Mouse (Mus musculus) MEL (cell line): ENCODE results near the gene Melk. TPM values are rescaled to one million over a fixed set of nuclear protein-coding genes. Genes with fewer than 3 reads are reported as not detected.

Experiments used
- DNase-seq: peaks from one replicate; pipeline ENCODE4 v3.0.0; 2011; ENCODE audit warnings: low read depth, low spot score
- H3K27ac ChIP-seq: 2 replicates; pipeline ENCODE4 v1.5.1; 2012; ENCODE audit warnings: low read depth, mild to moderate bottlenecking, control low read depth, low read length, moderate library complexity; ENCODE audit not compliant: control insufficient read depth
- H3K27me3 ChIP-seq, 2 experiments: fragments of 150-350 bp in 1 of 2; sonication (generic) in 1 of 2; 2 replicates each; pipeline ENCODE4 v1.6.1; 2012; ENCODE audit warnings: low read length in 2 of 2, mild to moderate bottlenecking in 2 of 2, improper control_type of control experiment in 1 of 2, moderate library complexity in 1 of 2; ENCODE audit not compliant: insufficient read depth in 2 of 2, control insufficient read depth in 1 of 2
- H3K36me3 ChIP-seq, 2 experiments: 2 replicates each; pipeline ENCODE4 v1.6.1; 2012 to 2014; ENCODE audit warnings: low read length in 2 of 2, improper control_type of control experiment in 1 of 2, inconsistent platforms in 1 of 2, mild to moderate bottlenecking in 1 of 2; ENCODE audit not compliant: insufficient read depth in 2 of 2, control insufficient read depth in 1 of 2
- H3K4me1 ChIP-seq, 2 experiments: fragments of 150-350 bp in 1 of 2; sonication (generic) in 1 of 2; 2 replicates each; pipeline ENCODE4 v1.6.1; 2012; ENCODE audit warnings: low read length in 2 of 2, improper control_type of control experiment in 1 of 2, mild to moderate bottlenecking in 1 of 2; ENCODE audit not compliant: insufficient read depth in 2 of 2, control insufficient read depth in 1 of 2
- H3K4me3 ChIP-seq, 2 experiments: fragments of 150-350 bp in 1 of 2; sonication (generic) in 1 of 2; 2 replicates each; pipeline ENCODE4 v1.5.1; 2012; ENCODE audit warnings: low read depth in 2 of 2, low read length in 2 of 2, mild to moderate bottlenecking in 2 of 2, moderate library complexity in 2 of 2, control low read depth in 1 of 2, improper control_type of control experiment in 1 of 2; ENCODE audit not compliant: control insufficient read depth in 1 of 2, insufficient read depth in 1 of 2
- H3K79me2 ChIP-seq: 2 replicates; pipeline ENCODE4 v1.6.1; 2012; ENCODE audit warnings: mild to moderate bottlenecking, low read length, moderate library complexity; ENCODE audit not compliant: control insufficient read depth, poor library complexity, insufficient read depth
- H3K9ac ChIP-seq: 2 replicates; pipeline ENCODE4 v1.6.1; 2012; ENCODE audit warnings: low read depth, mild to moderate bottlenecking, control low read depth, low read length, moderate library complexity; ENCODE audit not compliant: control insufficient read depth, poor library complexity, severe bottlenecking
- H3K9me3 ChIP-seq: fragments of 150-350 bp; sonication (generic); replicated peaks from 2 replicates; pipeline ENCODE4 v1.6.1; 2012; ENCODE audit warnings: mild to moderate bottlenecking, low read length, improper control_type of control experiment, moderate library complexity; ENCODE audit not compliant: insufficient read depth
- CTCF ChIP-seq, 3 experiments: IDR thresholded peaks in 2 of 3; conservative IDR thresholded peaks in 1 of 3; 2 replicates each; pipeline ENCODE4 v1.5.1; 2011 to 2012; ENCODE audit warnings: low read length in 3 of 3, low read depth in 2 of 3, mild to moderate bottlenecking in 2 of 3, improper control_type of control experiment in 1 of 3, inconsistent platforms in 1 of 3, mixed read lengths in 1 of 3, moderate library complexity in 1 of 3; ENCODE audit not compliant: control insufficient read depth in 1 of 3, insufficient read depth in 1 of 3, poor library complexity in 1 of 3, severe bottlenecking in 1 of 3
- E2F4 ChIP-seq: IDR thresholded peaks from 2 replicates; pipeline ENCODE4 v1.6.1; 2011; ENCODE audit warnings: low read depth, low read length, improper control_type of control experiment, borderline replicate concordance
- ELF1 ChIP-seq: IDR thresholded peaks from 2 replicates; pipeline ENCODE4 v1.6.1; 2014; ENCODE audit warnings: low read depth, mild to moderate bottlenecking, inconsistent platforms, low read length, improper control_type of control experiment, moderate library complexity
- EP300 ChIP-seq, 2 experiments: IDR thresholded peaks; 2 replicates each; pipeline ENCODE4 v1.6.1; 2011; ENCODE audit warnings: improper control_type of control experiment in 2 of 2, low read length in 2 of 2, low read depth in 1 of 2, mild to moderate bottlenecking in 1 of 2
- HCFC1 ChIP-seq: IDR thresholded peaks from 2 replicates; pipeline ENCODE4 v1.6.1; 2012; ENCODE audit warnings: low read depth, mild to moderate bottlenecking, inconsistent platforms, low read length, improper control_type of control experiment, moderate library complexity
- JUND ChIP-seq: IDR thresholded peaks from 2 replicates; pipeline ENCODE4 v1.6.1; 2011; ENCODE audit warnings: low read depth, mild to moderate bottlenecking, improper control_type of control experiment, low read length
- MAX ChIP-seq: IDR thresholded peaks from 2 replicates; pipeline ENCODE4 v1.6.1; 2011; ENCODE audit warnings: low read length, improper control_type of control experiment
- MXI1 ChIP-seq: IDR thresholded peaks from 2 replicates; pipeline ENCODE4 v1.6.1; 2011; ENCODE audit warnings: mild to moderate bottlenecking, low read depth, low read length, improper control_type of control experiment
- MYC ChIP-seq: IDR thresholded peaks from 2 replicates; pipeline ENCODE4 v1.6.1; 2011; ENCODE audit warnings: low read depth, mild to moderate bottlenecking, low read length, improper control_type of control experiment, moderate library complexity
- NELFE ChIP-seq: IDR thresholded peaks from 2 replicates; pipeline ENCODE4 v1.6.1; 2011; ENCODE audit warnings: low read depth, low read length, improper control_type of control experiment
- POLR2A ChIP-seq, 2 experiments: IDR thresholded peaks; 2 replicates each; pipeline ENCODE4 v1.6.1; 2011 to 2012; ENCODE audit warnings: low read length in 2 of 2, mild to moderate bottlenecking in 2 of 2, control low read depth in 1 of 2, improper control_type of control experiment in 1 of 2, low read depth in 1 of 2, moderate library complexity in 1 of 2; ENCODE audit not compliant: control insufficient read depth in 1 of 2, insufficient read depth in 1 of 2, poor library complexity in 1 of 2
- POLR2AphosphoS5 ChIP-seq: IDR thresholded peaks from 2 replicates; pipeline ENCODE4 v1.6.1; 2012; ENCODE audit warnings: low read depth, borderline replicate concordance, mild to moderate bottlenecking, inconsistent platforms, low read length, moderate library complexity, mixed read lengths
- RAD21 ChIP-seq: IDR thresholded peaks from 2 replicates; pipeline ENCODE4 v1.6.1; 2011; ENCODE audit warnings: mild to moderate bottlenecking, low read depth, low read length, improper control_type of control experiment
- RCOR1 ChIP-seq: IDR thresholded peaks from 2 replicates; pipeline ENCODE4 v1.6.1; 2012; ENCODE audit warnings: low read depth, mild to moderate bottlenecking, inconsistent platforms, low read length, improper control_type of control experiment
- SIN3A ChIP-seq: IDR thresholded peaks from 2 replicates; pipeline ENCODE4 v1.6.1; 2012; ENCODE audit warnings: low read length, improper control_type of control experiment, inconsistent platforms
- SMC3 ChIP-seq: IDR thresholded peaks from 2 replicates; pipeline ENCODE4 v1.6.1; 2011; ENCODE audit warnings: low read depth, low read length, improper control_type of control experiment
- TBP ChIP-seq: IDR thresholded peaks from 2 replicates; pipeline ENCODE4 v1.8.0; 2011; ENCODE audit warnings: low read depth, low read length, improper control_type of control experiment
- TCF12 ChIP-seq: IDR thresholded peaks from 2 replicates; pipeline ENCODE4 v1.6.1; 2014; ENCODE audit warnings: low read depth, mild to moderate bottlenecking, inconsistent platforms, low read length, improper control_type of control experiment, moderate library complexity
- UBTF ChIP-seq: IDR thresholded peaks from 2 replicates; pipeline ENCODE4 v1.6.1; 2012; ENCODE audit warnings: low read depth, mild to moderate bottlenecking, inconsistent platforms, low read length, improper control_type of control experiment, moderate library complexity, borderline replicate concordance; ENCODE audit not compliant: insufficient read depth
- ZC3H11A ChIP-seq: IDR thresholded peaks from 2 replicates; pipeline ENCODE4 v1.6.1; 2012; ENCODE audit warnings: low read depth, mild to moderate bottlenecking, inconsistent platforms, low read length, improper control_type of control experiment
- ZMIZ1 ChIP-seq: IDR thresholded peaks from 2 replicates; pipeline ENCODE4 v1.6.1; 2012; ENCODE audit warnings: low read depth, mild to moderate bottlenecking, inconsistent platforms, low read length, improper control_type of control experiment, moderate library complexity
- ZNF384 ChIP-seq: IDR thresholded peaks from 2 replicates; pipeline ENCODE4 v1.6.1; 2012; ENCODE audit warnings: low read depth, mild to moderate bottlenecking, inconsistent platforms, low read length, improper control_type of control experiment
- polyA plus RNA-seq, 2 experiments: library from polyadenylated mRNA; stranded (reverse) in 1 of 2; unstranded in 1 of 2; fragments of >175 nt in 1 of 2; fragments of >200 nt in 1 of 2; gene quantifications; 2 replicates each; pipeline versions ENCODE4 v1.2.1 to v1.2.4; 2012; ENCODE audit warnings: low replicate concordance in 2 of 2, low read depth in 1 of 2; ENCODE audit not compliant: insufficient read length in 2 of 2, insufficient read depth in 1 of 2, missing spikeins in 1 of 2
- total RNA-seq: library from RNA; depleted of rRNA; stranded (reverse); fragments of 300-350 nt; gene quantifications from 2 replicates; pipeline ENCODE4 v1.2.3, GENCODE M21; 2012; rRNA removed

Gene Melk
- 14.7 and 15.1 TPM in 2 replicates for total RNA-seq
- polyA plus RNA-seq, result 10 to 100 TPM in 1 of 2 experiments, not detected in 1; 18.2 TPM

DNA sequence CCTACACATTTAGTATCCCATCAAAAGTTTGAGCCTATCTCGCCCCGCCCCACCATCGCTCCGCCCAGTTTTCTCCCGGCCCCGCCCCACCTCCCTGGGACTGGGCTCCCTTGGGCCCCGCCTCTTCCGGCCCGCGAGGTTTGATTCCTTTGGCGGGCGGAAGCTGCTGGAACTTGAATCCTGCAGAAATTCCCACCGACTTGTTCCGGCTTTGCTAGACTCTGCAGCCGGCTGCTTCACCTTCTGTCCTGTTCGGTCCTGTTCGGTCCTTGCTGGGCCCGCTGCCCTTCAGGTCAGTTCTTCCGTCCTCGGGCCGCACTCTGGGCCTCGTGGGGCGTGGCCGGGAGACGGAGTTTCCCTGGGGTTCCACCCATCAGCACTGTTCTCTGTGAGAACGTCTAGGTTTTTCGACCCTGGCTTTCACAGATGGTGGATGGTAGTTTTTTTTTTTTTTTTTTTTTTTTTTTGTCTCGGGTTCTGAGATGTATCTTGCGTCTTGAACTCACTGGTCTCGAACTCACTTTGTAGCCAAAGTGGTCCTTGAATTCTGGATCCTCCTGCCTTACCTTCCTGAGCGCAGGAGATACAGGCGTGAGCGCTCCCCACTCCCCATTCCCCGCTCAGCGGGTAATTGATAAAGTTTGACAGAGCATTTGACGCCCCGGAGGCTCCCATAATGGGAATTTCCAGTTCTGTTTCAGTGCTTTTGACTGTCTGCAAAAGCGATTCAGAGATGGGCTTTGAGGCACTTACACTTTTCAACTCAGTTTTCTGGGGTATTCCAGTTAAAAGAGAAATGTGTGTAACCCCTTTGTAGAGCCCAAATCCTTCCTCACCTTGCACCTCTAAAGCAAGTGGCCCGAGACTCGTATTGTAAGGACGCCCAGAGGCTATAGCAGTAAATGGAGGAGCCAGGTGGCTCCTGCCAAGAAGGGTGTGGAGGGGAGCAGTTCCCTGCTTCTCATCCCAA is at the start of gene Melk:
Gene Melk, plus strand, starts transcription at position 96 of the 970 bp plus-strand sequence.
- Histone ChIP-seq H3K27me3 (peaks cover 0 to 1% of the 10 kb centered on the region in 2 experiments; a peak in 1 of 4 replicates), H3K4me3 (peak within 1 kb of the TSS; percentile 71 to 94), H3K9me3 (no peaks in the 10 kb centered on the region), H3K4me1 (peaks cover 3 to 7% of the 10 kb centered on the region in 2 experiments; a peak in 2 of 4 replicates), H3K27ac (peak within 1 kb of the TSS; percentile 76), H3K36me3 (peaks cover 0 to 4% of the 10 kb centered on the region in 2 experiments; a peak in 2 of 4 replicates), H3K79me2 (peaks cover 5% of the 10 kb centered on the region)
- peak; percentile 94 for DNase-seq
- peak; percentile 62 for TF ChIP-seq ZMIZ1
- TF ChIP-seq RCOR1, result no peak
- TF ChIP-seq TCF12, result 0 out of 2 replicates have a peak, but pooled peaks have one; percentile 13
- TF ChIP-seq HCFC1, result peak; percentile 78
- peak; percentile 56 for TF ChIP-seq SIN3A
- peak; percentile 76 for TF ChIP-seq ZNF384
- TF ChIP-seq SMC3, result no peak
- no peak for TF ChIP-seq POLR2AphosphoS5
- peak; percentile 77 for TF ChIP-seq NELFE
- TF ChIP-seq E2F4, result peak; percentile 87; the same call in 1 of the 2 replicates
- TF ChIP-seq TBP, result peak; percentile 45; the same call in 1 of the 2 replicates
- no peak for TF ChIP-seq EP300 (IDR thresholded peaks at IDR 0.05; ENCODE audit: low read depth in 1 of 2, low read length in 2 of 2)
- TF ChIP-seq MXI1, result peak; percentile 20; the same call in 1 of the 2 replicates
- TF ChIP-seq POLR2A (IDR thresholded peaks at IDR 0.05; ENCODE audit: control insufficient read depth in 1 of 2, insufficient read depth in 1 of 2, low read depth in 1 of 2, low read length in 2 of 2, poor library complexity in 1 of 2), result peak; percentile 64 to 83
- TF ChIP-seq ELF1, result peak; percentile 61; the same call in 1 of the 2 replicates
- no peak for TF ChIP-seq MAX
- TF ChIP-seq, all 39 proteins: peak for 11
- H3K9ac ChIP-seq, result peak within 1 kb of the TSS; percentile 92

- Histone ChIP-seq H3K27me3 (peaks cover 4 to 6% of the 10 kb centered on the region in 2 experiments; a peak in 3 of 4 replicates), H3K9me3 (no peaks in the 10 kb centered on the region), H3K9ac (no peak overlapping the region), H3K27ac (no peak overlapping the region), H3K36me3 (no peaks in the 10 kb centered on the region), H3K79me2 (no peaks in the 10 kb centered on the region), H3K4me1 (peaks cover 0 to 4% of the 10 kb centered on the region in 2 experiments; a peak in 1 of 4 replicates), H3K4me3 (no peak overlapping the region)
- no peak for DNase-seq
- no peak for TF ChIP-seq SIN3A
- no peak for TF ChIP-seq UBTF
- no peak for TF ChIP-seq ZC3H11A
- no peak for TF ChIP-seq MYC
- no peak for TF ChIP-seq TBP
- TF ChIP-seq RCOR1, result no peak
- TF ChIP-seq RAD21, result no peak
- no peak for TF ChIP-seq JUND
- no peak for TF ChIP-seq CTCF (IDR thresholded peaks at IDR 0.05 in 2 of 3, conservative IDR thresholded peaks at IDR 0.05 in 1 of 3; ENCODE audit: control insufficient read depth in 1 of 3, insufficient read depth in 1 of 3, low read depth in 2 of 3, low read length in 3 of 3, poor library complexity in 1 of 3, severe bottlenecking in 1 of 3)
- no peak for TF ChIP-seq HCFC1
Observed at GRCm38 (mm10) chr4:44251521-44251920, 49.2 kb upstream of the Melk start.
